Mouse (Mus musculus) left cerebral cortex, adult 9 months (tissue): ENCODE measurements at regions not wholly inside any gene's neighbourhood (a gene's known extent, or its start where the extent isn't known, plus 50 kb on each side); places are given as distances from the start of the nearest gene placed in this dataset.

Source experiments
- DNase-seq, 2 experiments: peaks; one replicate each; pipeline ENCODE4 v3.0.0; 2022; ENCODE audit warnings: low spot score in 2 of 2

DNA sequence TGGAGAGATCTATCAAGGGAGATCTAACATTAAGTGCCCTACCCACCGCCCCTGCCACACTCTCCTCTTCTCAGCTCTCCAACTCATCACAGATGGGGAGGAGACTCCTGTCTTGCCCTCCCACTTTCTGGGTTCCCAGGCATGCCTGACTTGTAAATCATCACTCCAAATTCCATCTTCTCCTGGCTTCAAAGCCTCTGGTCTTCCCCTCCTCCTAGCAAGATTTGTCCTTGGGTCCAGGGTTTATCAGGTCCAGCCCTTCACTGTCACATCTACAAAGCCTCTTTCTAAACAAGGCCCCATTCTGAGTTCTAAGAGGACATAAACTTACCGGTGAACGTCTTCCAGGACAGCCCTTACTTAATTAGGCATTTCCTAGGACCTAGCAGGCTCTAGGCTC, 73.3 kb upstream of the Col5a1 start:
- no peak for DNase-seq

DNA sequence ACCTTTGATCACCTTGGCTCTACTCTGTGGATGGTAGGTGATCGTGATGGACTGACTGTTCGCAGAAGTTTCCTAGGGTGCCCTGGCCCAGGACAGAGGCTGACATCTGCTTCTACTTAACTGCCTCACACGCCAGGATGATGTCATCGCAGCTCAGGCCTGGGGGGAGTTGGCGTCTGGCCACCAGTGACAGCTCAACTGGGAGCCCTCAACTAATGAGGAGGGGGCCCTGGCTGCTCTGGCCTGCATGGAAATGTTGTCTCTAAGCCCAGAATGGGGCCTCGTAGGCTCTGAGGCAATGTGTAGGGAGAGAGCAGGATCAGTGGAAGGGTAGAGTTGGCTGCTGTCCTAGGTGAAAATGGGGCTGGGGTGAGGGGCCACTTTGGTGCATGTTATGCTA, 72.9 kb upstream of the Col5a1 start:
- DNase-seq, result no peak

DNA sequence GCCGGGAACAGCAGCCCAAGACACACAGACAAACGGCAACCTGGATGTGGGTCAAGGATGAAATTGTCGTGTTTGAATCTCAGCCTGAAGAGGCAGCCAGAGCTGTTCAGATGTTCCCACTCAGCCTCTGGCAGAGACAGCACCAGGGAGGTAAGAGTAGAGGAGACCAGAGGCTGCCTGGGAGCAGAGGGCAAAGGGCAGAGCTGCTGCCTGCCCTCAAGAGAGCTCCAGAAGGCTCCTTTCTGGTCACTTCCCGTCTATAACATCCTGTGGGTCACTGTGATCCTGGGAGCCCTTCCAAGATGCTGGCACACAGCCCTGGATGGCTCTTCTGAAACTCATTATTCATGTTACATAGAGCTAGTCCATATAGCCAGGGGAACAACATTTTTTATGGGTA, 67.6 kb upstream of the Col5a1 start:
- no peak for DNase-seq

DNA sequence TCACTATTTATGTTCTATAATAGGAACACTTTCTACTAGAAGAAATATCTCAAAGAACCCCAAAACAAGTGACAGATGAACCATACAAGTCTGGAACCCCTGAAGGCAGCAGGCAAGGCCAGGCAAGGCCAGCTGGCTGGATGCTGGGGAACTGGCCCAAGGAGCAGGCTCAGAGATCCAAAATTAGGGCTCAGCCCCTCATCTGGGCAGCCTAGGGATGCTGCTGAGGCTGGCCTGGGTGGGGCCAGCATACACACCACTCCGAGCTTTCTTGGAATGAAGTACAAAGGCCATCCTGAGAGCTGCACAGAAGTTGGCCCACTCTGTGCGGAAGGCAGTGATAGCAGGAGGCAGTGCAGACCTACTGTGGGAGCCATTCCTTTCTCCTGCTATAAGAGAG, 59.4 kb upstream of the Col5a1 start:
- no peak for DNase-seq

DNA sequence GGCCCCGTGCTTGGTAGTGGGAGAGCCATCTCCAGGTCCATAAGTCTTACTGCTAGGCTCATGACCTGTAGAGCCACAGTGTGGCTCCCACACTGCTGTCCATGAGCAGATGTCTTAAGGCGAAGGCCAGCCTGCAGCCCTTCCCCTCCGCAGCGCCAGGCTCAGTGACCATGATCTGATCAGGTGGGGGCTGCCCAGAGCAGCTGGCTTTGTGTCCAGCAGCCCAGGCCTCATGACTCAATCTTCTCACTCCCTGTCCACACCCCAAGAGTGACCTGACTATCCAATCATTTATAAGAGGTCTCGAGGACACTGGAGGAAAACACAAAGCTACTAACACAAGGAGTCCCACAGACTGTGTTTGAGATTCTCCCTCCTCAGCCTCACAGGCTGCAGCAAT, 58.6 kb upstream of the Col5a1 start:
- no peak for DNase-seq

DNA sequence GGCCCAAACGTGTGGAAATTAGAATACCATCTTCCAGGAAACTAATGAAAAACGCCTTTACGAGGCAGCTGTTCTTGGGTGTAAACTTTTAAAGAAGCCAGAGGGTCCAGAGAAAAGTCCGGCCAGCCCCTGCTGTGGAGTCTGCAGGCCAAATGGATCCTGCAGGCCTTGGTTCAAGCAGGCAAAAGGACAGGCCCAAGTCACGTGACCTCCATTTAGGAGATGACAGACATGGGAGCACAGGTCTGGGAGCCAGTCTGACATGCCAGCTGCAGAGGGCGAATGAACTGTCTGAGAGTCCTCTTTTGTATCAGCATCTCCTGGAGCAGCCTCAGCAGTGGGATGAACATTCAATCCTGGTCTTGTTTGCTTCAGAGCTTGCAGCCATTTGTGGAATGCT, 58.0 kb upstream of the Col5a1 start:
- no peak for DNase-seq

DNA sequence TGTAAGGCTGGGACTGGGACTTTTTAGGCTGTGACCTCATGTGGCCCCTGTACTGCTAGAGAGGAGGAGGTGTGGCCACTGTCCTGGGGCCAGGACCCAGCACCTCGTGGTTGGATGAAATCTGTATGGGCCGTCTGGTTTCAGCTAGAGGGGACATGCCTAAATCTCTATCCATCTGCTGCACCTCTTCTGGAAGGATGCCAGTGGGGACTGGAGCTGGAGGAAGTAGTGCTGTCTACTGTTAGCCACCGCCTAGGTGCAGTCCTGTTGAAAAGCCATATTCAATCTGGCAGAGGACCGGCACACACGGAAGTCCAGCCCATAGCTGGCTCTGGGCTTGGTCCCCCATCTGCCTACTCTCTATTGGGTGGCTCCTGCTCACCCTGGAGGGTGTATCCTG, 56.7 kb upstream of the Col5a1 start:
- no peak for DNase-seq

DNA sequence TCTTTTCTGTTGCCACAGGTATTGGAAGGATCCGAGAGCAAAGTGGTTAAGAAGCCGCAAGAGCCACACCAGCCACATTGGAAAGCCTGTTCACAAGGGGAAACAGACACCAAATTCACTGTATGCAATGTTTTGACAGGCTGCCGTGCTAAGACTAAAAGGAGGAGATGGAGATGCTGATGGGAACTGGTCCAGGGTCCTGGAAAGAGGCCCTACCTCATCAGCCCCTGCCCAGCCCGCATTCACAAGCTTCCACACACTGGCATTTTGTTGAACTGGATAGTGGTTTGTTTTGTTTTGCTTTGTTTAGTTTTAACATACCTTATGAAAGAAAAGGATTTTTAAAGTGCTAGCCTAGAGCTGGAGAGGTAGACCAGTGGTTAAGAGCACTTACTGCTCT, 51.3 kb upstream of the Col5a1 start:
- no peak for DNase-seq

DNA sequence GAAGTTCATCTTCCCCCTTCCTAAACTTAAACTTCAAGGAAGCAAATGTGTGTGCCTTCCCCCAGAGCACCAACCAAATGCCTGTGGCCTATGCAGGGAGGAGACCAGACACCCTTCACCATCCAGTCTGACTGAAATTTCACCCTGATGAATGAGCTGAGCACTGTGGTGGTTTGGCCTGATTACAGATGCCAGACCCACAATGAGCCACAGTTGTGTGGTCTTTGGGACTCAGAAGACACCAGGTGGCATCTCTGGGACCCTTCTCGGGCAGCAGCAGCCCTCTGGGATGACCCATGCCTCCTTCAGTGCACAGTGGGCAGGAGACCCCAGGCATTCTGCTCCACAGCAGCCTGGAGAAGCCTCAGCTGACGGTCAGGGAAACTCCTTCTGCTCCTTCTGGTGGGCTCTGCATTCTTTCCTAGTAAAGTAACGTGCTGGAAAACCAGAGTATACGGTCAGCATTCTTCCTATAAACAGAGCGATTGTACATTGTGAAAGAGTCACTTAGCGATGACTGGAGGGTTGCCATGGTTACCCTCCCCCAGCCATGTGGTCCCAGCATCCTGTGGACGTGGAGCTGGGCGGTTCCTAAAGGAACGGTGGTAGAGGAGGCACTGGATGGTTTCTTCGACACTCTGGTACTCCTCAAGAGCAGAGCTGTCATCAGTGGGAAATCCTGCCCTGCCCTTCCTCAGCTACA, 50.3 kb upstream of the Col5a1 start:
- DNase-seq, result peak in 1 of 2 experiments; percentile 65
